In the genomic region with DNA sequence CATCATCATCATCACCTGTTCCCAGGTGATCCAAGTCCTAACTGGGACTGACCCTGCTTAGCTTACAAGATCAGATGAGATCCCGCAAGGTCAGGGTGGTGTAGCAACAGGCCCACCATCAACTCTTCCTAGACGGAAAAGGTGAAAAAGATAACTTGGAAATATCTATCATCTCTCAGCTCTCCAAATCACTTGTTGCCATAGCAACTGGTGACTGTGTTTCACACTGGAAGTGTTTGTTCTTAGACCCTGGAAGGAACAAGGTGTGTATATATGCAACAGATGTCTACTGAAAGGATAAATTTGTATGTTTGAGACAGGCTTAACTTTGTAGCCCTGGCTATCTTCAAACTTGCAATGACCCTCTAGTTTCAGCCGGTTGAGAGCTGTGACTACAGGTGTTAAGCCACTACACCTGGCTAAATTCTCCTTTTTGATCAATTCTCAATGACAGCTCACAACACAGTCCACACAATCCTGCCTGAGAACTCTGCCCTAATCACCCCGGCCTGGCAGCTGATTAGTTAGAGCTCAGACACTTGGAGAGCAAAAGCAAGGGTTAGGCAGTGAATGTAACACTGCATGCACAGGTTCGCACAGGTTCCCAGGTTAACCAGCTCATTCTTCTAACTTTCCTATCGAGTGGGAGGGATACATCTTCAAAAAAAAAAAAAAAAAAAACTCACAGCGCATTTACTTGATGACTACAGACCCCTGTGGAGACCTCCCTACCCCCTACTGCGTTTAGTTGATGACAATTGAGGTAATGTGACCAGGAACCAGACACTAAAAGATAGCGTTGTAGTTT, we compare ENCODE assay signal across 12 mouse cellular contexts. TPM values are rescaled to one million over a fixed set of nuclear protein-coding genes. Genes with fewer than 3 reads are reported as not detected.
DNase-seq lines count a peak whose midpoint lies in the region; ATAC-seq and TF ChIP-seq lines count a peak whose summit lies in the region.
"Had no signal": no experiment of that assay in that cellular context is flagged by ENCODE, and none has a peak within 500 bp of the region (broad histone marks: within the 10 kb centered on the region; RNA-seq: fewer than 3 reads in every experiment).

No protein-coding gene starts in this region.

- H3K4me2 ChIP-seq in liver, embryonic 16.5 days (ENCODE audit: low read depth, low read length), result no peak overlapping the region

- H3K79me2 ChIP-seq in liver, adult 2 months (ENCODE audit: control insufficient read depth, insufficient read depth, low read length), result no peaks in the 10 kb centered on the region

- no peak for TF ChIP-seq POLR2A in liver, adult 2 months (IDR thresholded peaks at IDR 0.05; ENCODE audit: extremely low read depth, insufficient read depth, low read length)

- DNase-seq in CD4-positive, CD25-positive, alpha-beta regulatory T cell, adult 2 months (ENCODE audit: low read depth, low spot score), result peak; percentile 65
- no peak for DNase-seq in liver, adult 2 months (ENCODE audit: extremely low read depth, low read depth, low spot score)
- no peak for DNase-seq in liver
- peak; percentile 29 for DNase-seq in brain, adult 2 months (ENCODE audit: low read depth, low spot score)
- DNase-seq in gastrocnemius, adult 18-20 months (ENCODE audit: low spot score), result no peak
- DNase-seq in ovary, postnatal 36 days (ENCODE audit: low spot score), result no peak
- DNase-seq: adrenal gland, adult 8-10 months; cerebellum, adult 9-10 months; gastrocnemius, postnatal 14 days had no signal

- H3K27ac ChIP-seq in liver, adult 2 months (replicated peaks; ENCODE audit: insufficient read depth, low read depth, low read length), result peak overlapping the region; percentile 33; the same call in 1 of the 2 replicates
- peak overlapping the region; percentile 8; the same call in 1 of the 2 replicates for H3K27ac ChIP-seq in liver, embryonic 16.5 days (ENCODE audit: low read length)
- H3K27ac ChIP-seq: hindbrain, embryonic 15.5 days had no signal

- H3K4me1 ChIP-seq in liver, adult 2 months (ENCODE audit: control insufficient read depth, insufficient read depth, low read length), result peaks cover 10% of the 10 kb centered on the region
- H3K4me1 ChIP-seq in liver, embryonic 16.5 days (ENCODE audit: control insufficient read depth, low read depth, low read length), result peaks cover 19% of the 10 kb centered on the region

- no peaks in the 10 kb centered on the region for H3K36me3 ChIP-seq in liver, adult 2 months (ENCODE audit: control insufficient read depth, insufficient read depth, low read length)
- no peaks in the 10 kb centered on the region for H3K36me3 ChIP-seq in liver, embryonic 16.5 days (ENCODE audit: control insufficient read depth, insufficient read depth)
- H3K36me3 ChIP-seq: hindbrain, embryonic 15.5 days had no signal

- H3K9me3 ChIP-seq in liver, embryonic 16.5 days (replicated peaks; ENCODE audit: control insufficient read depth, low read length), result no peaks in the 10 kb centered on the region
- H3K9me3 ChIP-seq: hindbrain, embryonic 15.5 days had no signal

- no peak overlapping the region for H3K4me3 ChIP-seq in liver, adult 2 months (ENCODE audit: insufficient read depth, low read depth, low read length)
- H3K4me3 ChIP-seq in liver, embryonic 16.5 days (ENCODE audit: low read depth, low read length), result no peak overlapping the region
- H3K4me3 ChIP-seq: hindbrain, embryonic 15.5 days had no signal

- no peak overlapping the region for H3K9ac ChIP-seq in liver, adult 2 months (ENCODE audit: low read depth, low read length)
- no peak overlapping the region for H3K9ac ChIP-seq in liver, embryonic 16.5 days (ENCODE audit: low read depth, low read length)
- H3K9ac ChIP-seq: hindbrain, embryonic 15.5 days had no signal

- H3K27me3 ChIP-seq in liver, adult 2 months (ENCODE audit: control insufficient read depth, insufficient read depth, low read length), result no peaks in the 10 kb centered on the region
- no peaks in the 10 kb centered on the region for H3K27me3 ChIP-seq in liver, embryonic 16.5 days (ENCODE audit: control insufficient read depth, insufficient read depth, low read depth, low read length)
- H3K27me3 ChIP-seq: hindbrain, embryonic 15.5 days had no signal

- no peak for TF ChIP-seq CTCF in liver, adult 2 months (IDR thresholded peaks at IDR 0.05; ENCODE audit: low read depth, low read length)

- WGBS in liver, adult 2 months, result 58% methylated on average over 9 of the region's 9 CpGs
- 26% methylated on average over 9 of the region's 9 CpGs for WGBS in liver, embryonic 16.5 days (ENCODE audit: insufficient replicate concordance)

- no peak for ATAC-seq in CD4-positive, CD25-positive, alpha-beta regulatory T cell, adult 4 months
- no peak for ATAC-seq in liver, embryonic 16.5 days (ENCODE audit: low read depth)

RNA-seq across cellular contexts. Expression of gene Bin2, which starts 3.7 kb away (rescaled TPM):
- 100 to 1,000 TPM; 283 to 390 TPM for polyA plus RNA-seq in CD4-positive, CD25-positive, alpha-beta regulatory T cell, adult 4 months (2017; shearing (Covaris generic))
- total RNA-seq in liver, adult 2 months (2014; rRNA removed), result 1.0 and 4.0 TPM in 2 replicates
- 1.4 and 4.0 TPM in 2 replicates for polyA plus RNA-seq in liver, adult 2 months (2012; rRNA removed)
- 18.0 and 20.6 TPM in 2 replicates for polyA plus RNA-seq in liver, embryonic 16.5 days (2015; fragmentation: Nextera tagmentation; extraction: Ambion mirVana)
- total RNA-seq in gastrocnemius, adult 18-20 months (2021), result under 1 TPM; 0.37 to 0.50 TPM

RNA-seq across cellular contexts. Expression of gene Cela1, which starts 22.1 kb away (rescaled TPM):
- polyA plus RNA-seq in CD4-positive, CD25-positive, alpha-beta regulatory T cell, adult 4 months (2017; shearing (Covaris generic)), result 10 to 100 TPM in 1 of 2 experiments, 1 to 10 TPM in 1; 5.7 to 10.5 TPM
- 54.6 and 199 TPM in 2 replicates for total RNA-seq in liver, adult 2 months (2014; rRNA removed)
- 58.3 and 69.1 TPM in 2 replicates for polyA plus RNA-seq in liver, adult 2 months (2012; rRNA removed)
- 20.3 and 30.0 TPM in 2 replicates for polyA plus RNA-seq in liver, embryonic 16.5 days (2015; fragmentation: Nextera tagmentation; extraction: Ambion mirVana)
- total RNA-seq in gastrocnemius, adult 18-20 months (2021), result 1 to 10 TPM; 1.2 TPM
- total RNA-seq: gastrocnemius, postnatal 14 days had no signal

RNA-seq across cellular contexts. Expression of gene Smagp, which starts 28.9 kb away (rescaled TPM):
- polyA plus RNA-seq in CD4-positive, CD25-positive, alpha-beta regulatory T cell, adult 4 months (2017; shearing (Covaris generic)), result not detected
- total RNA-seq in liver, adult 2 months (2014; rRNA removed), result 13.0 and 14.9 TPM in 2 replicates
- 57.0 and 80.1 TPM in 2 replicates for polyA plus RNA-seq in liver, adult 2 months (2012; rRNA removed)
- polyA plus RNA-seq in liver, embryonic 16.5 days (2015; fragmentation: Nextera tagmentation; extraction: Ambion mirVana), result 9.1 and 9.3 TPM in 2 replicates
- 1 to 10 TPM; 2.4 to 4.6 TPM for total RNA-seq in gastrocnemius, adult 18-20 months (2021)

RNA-seq across cellular contexts. Expression of gene Dazap2, which starts 50.5 kb away (rescaled TPM):
- 100 to 1,000 TPM; 682 to 766 TPM for polyA plus RNA-seq in CD4-positive, CD25-positive, alpha-beta regulatory T cell, adult 4 months (2017; shearing (Covaris generic))
- 50.3 and 60.2 TPM in 2 replicates for total RNA-seq in liver, adult 2 months (2014; rRNA removed)
- polyA plus RNA-seq in liver, adult 2 months (2012; rRNA removed), result 395 and 460 TPM in 2 replicates
- 131 and 146 TPM in 2 replicates for polyA plus RNA-seq in liver, embryonic 16.5 days (2015; fragmentation: Nextera tagmentation; extraction: Ambion mirVana)
- 10 to 100 TPM; 71.6 to 73.4 TPM for total RNA-seq in gastrocnemius, adult 18-20 months (2021)

Comparison
In these comparisons a context has a peak if more than half of its experiments do, and no peak if none do; other contexts are left out.
1. DNase-seq: peak in CD4-positive, CD25-positive, alpha-beta regulatory T cell, adult 2 months (single experiment) and brain, adult 2 months (single experiment); none in liver, adult 2 months (single experiment), liver (single experiment), gastrocnemius, adult 18-20 months (single experiment) and ovary, postnatal 36 days (single experiment).
2. RNA of gene Bin2, which starts 3.7 kb away (polyA plus RNA-seq): 283 to 390 TPM in CD4-positive, CD25-positive, alpha-beta regulatory T cell, adult 4 months; 18.0 to 20.6 TPM in liver, embryonic 16.5 days and 1.4 to 4.0 TPM in liver, adult 2 months; every median in the first group is over 10 times any median in the second.